Mouse (Mus musculus): ENCODE data around the gene H2al2a. TPM values are rescaled to one million over a fixed set of nuclear protein-coding genes. Genes with fewer than 3 reads are reported as not detected.

H2al2a gene
- polyA plus RNA-seq, 1 experiment: not detected

GRCm38 (mm10) chr2:18032538-18032895 is 35.8 kb upstream of the H2al2a start:
- no peak overlapping the region for H3K4me3 ChIP-seq (ENCODE audit: insufficient read depth, low read depth, low read length)
- H3K27ac ChIP-seq (replicated peaks; ENCODE audit: low read depth, low read length): no peak overlapping the region
- no peaks in the 10 kb centered on the region; the same call in 1 of the 2 replicates for H3K4me1 ChIP-seq (ENCODE audit: control insufficient read depth, insufficient read depth, insufficient read length, low read length)

- no peaks in the 10 kb centered on the region; the same call in 1 of the 2 replicates for H3K4me1 ChIP-seq (ENCODE audit: control insufficient read depth, insufficient read depth, insufficient read length, low read length)
- no peak overlapping the region for H3K27ac ChIP-seq (replicated peaks; ENCODE audit: low read depth, low read length)
- H3K4me3 ChIP-seq (ENCODE audit: insufficient read depth, low read depth, low read length): peak overlapping the region; percentile 58
These were observed 35.2 kb upstream of the H2al2a start for GRCm38 (mm10) chr2:18031831-18032537.

GRCm38 (mm10) chr2:18031271-18031821 is 34.6 kb upstream of the H2al2a start:
- H3K4me1 ChIP-seq (ENCODE audit: control insufficient read depth, insufficient read depth, insufficient read length, low read length): no peaks in the 10 kb centered on the region; the same call in 1 of the 2 replicates
- H3K4me3 ChIP-seq (ENCODE audit: insufficient read depth, low read depth, low read length): peak overlapping the region; percentile 58
- H3K27ac ChIP-seq (replicated peaks; ENCODE audit: low read depth, low read length): no peak overlapping the region

GRCm38 (mm10) chr2:18030581-18030980 is 33.8 kb upstream of the H2al2a start:
- Histone ChIP-seq H3K4me1 (ENCODE audit: control insufficient read depth, insufficient read depth, insufficient read length, low read length) (no peaks in the 10 kb centered on the region; the same call in 1 of the 2 replicates), H3K4me3 (ENCODE audit: insufficient read depth, low read depth, low read length) (no peak overlapping the region), H3K27ac (replicated peaks; ENCODE audit: low read depth, low read length) (no peak overlapping the region)

- Histone ChIP-seq H3K27ac (replicated peaks; ENCODE audit: low read depth, low read length) (no peak overlapping the region), H3K4me3 (ENCODE audit: insufficient read depth, low read depth, low read length) (no peak overlapping the region), H3K4me1 (ENCODE audit: control insufficient read depth, insufficient read depth, insufficient read length, low read length) (no peaks in the 10 kb centered on the region; the same call in 1 of the 2 replicates)
These were observed 32.9 kb upstream of the H2al2a start for GRCm38 (mm10) chr2:18029656-18030055.

GRCm38 (mm10) chr2:18028140-18029021 is 31.6 kb upstream of the H2al2a start:
- Histone ChIP-seq H3K4me3 (ENCODE audit: insufficient read depth, low read depth, low read length) (peak overlapping the region; percentile 87), H3K27ac (replicated peaks; ENCODE audit: low read depth, low read length) (peak overlapping the region; percentile 91)

GRCm38 (mm10) chr2:18027448-18028139 is 30.8 kb upstream of the H2al2a start:
- Histone ChIP-seq H3K27ac (replicated peaks; ENCODE audit: low read depth, low read length) (peak overlapping the region; percentile 91), H3K4me3 (ENCODE audit: insufficient read depth, low read depth, low read length) (peak overlapping the region; percentile 87), H3K4me1 (ENCODE audit: control insufficient read depth, insufficient read depth, insufficient read length, low read length) (no peaks in the 10 kb centered on the region; the same call in 1 of the 2 replicates)

More at GRCm38 (mm10) chr2:18028140-18029021, 31.6 kb upstream of the H2al2a start:
- no peaks in the 10 kb centered on the region; the same call in 1 of the 2 replicates for H3K4me1 ChIP-seq (ENCODE audit: control insufficient read depth, insufficient read depth, insufficient read length, low read length)

GRCm38 (mm10) chr2:18026116-18026947 is 29.6 kb upstream of the H2al2a start:
- Histone ChIP-seq H3K4me1 (ENCODE audit: control insufficient read depth, insufficient read depth, insufficient read length, low read length) (no peaks in the 10 kb centered on the region), H3K4me3 (ENCODE audit: insufficient read depth, low read depth, low read length) (peak overlapping the region; percentile 87), H3K27ac (replicated peaks; ENCODE audit: low read depth, low read length) (no peak overlapping the region)

GRCm38 (mm10) chr2:18025781-18026115 is 29.0 kb upstream of the H2al2a start:
- Histone ChIP-seq H3K27ac (replicated peaks; ENCODE audit: low read depth, low read length) (no peak overlapping the region), H3K4me1 (ENCODE audit: control insufficient read depth, insufficient read depth, insufficient read length, low read length) (no peaks in the 10 kb centered on the region), H3K4me3 (ENCODE audit: insufficient read depth, low read depth, low read length) (peak overlapping the region; percentile 87)

GRCm38 (mm10) chr2:18025116-18025515 is 28.4 kb upstream of the H2al2a start:
- H3K4me3 ChIP-seq (ENCODE audit: insufficient read depth, low read depth, low read length): no peak overlapping the region
- H3K4me1 ChIP-seq (ENCODE audit: control insufficient read depth, insufficient read depth, insufficient read length, low read length): no peaks in the 10 kb centered on the region
- H3K27ac ChIP-seq (replicated peaks; ENCODE audit: low read depth, low read length): no peak overlapping the region

GRCm38 (mm10) chr2:18022886-18023285 is 26.1 kb upstream of the H2al2a start:
- Histone ChIP-seq H3K27ac (replicated peaks; ENCODE audit: low read depth, low read length) (no peak overlapping the region), H3K4me3 (ENCODE audit: insufficient read depth, low read depth, low read length) (no peak overlapping the region), H3K4me1 (ENCODE audit: control insufficient read depth, insufficient read depth, insufficient read length, low read length) (no peaks in the 10 kb centered on the region)

- Histone ChIP-seq H3K27ac (replicated peaks; ENCODE audit: low read depth, low read length) (no peak overlapping the region), H3K4me3 (ENCODE audit: insufficient read depth, low read depth, low read length) (no peak overlapping the region), H3K4me1 (ENCODE audit: control insufficient read depth, insufficient read depth, insufficient read length, low read length) (no peaks in the 10 kb centered on the region)
These were observed 22.4 kb upstream of the H2al2a start for GRCm38 (mm10) chr2:18019122-18019521.

GRCm38 (mm10) chr2:18017321-18017720 is 20.6 kb upstream of the H2al2a start:
- Histone ChIP-seq H3K27ac (replicated peaks; ENCODE audit: low read depth, low read length) (no peak overlapping the region), H3K4me3 (ENCODE audit: insufficient read depth, low read depth, low read length) (no peak overlapping the region), H3K4me1 (ENCODE audit: control insufficient read depth, insufficient read depth, insufficient read length, low read length) (no peaks in the 10 kb centered on the region)

GRCm38 (mm10) chr2:18016639-18017038 is 19.9 kb upstream of the H2al2a start:
- no peak overlapping the region for H3K27ac ChIP-seq (replicated peaks; ENCODE audit: low read depth, low read length)

More at GRCm38 (mm10) chr2:18016639-18017038, 19.9 kb upstream of the H2al2a start:
- no peaks in the 10 kb centered on the region for H3K4me1 ChIP-seq (ENCODE audit: control insufficient read depth, insufficient read depth, insufficient read length, low read length)
- no peak overlapping the region for H3K4me3 ChIP-seq (ENCODE audit: insufficient read depth, low read depth, low read length)

Data from brown adipose tissue, adult 24 weeks (tissue).